Mouse (Mus musculus) hindbrain, embryonic 15.5 days (tissue): Measurements from ENCODE around the gene Pxmp2. TPM values are rescaled to one million over a fixed set of nuclear protein-coding genes. Genes with fewer than 3 reads are reported as not detected.

Experiments used
- ATAC-seq: fragments of 200-750 bp; cut with Nextera tagmentation; 2 replicates; pipeline ENCODE4 v1.8.0; 2017; ENCODE audit warnings: low read depth, moderate number of reproducible peaks, moderate TSS enrichment; ENCODE audit not compliant: low FRiP score
- H3K27ac ChIP-seq: fragments of 300-500 bp; sonication (generic); replicated peaks from 2 replicates; pipeline ENCODE4 v1.5.1; 2015; ENCODE audit warnings: mild to moderate bottlenecking, inconsistent platforms
- H3K27me3 ChIP-seq: fragments of 300-500 bp; sonication (generic); 2 replicates; pipeline ENCODE4 v1.6.1; 2015; ENCODE audit warnings: control low read depth, inconsistent platforms
- H3K36me3 ChIP-seq: fragments of 300-500 bp; sonication (generic); 2 replicates; pipeline ENCODE4 v1.6.1; 2015; ENCODE audit warnings: control low read depth, inconsistent platforms
- H3K4me1 ChIP-seq: fragments of 300-500 bp; sonication (generic); replicated peaks from 2 replicates; pipeline ENCODE4 v1.6.1; 2015; ENCODE audit warnings: control low read depth, inconsistent platforms
- H3K4me2 ChIP-seq: fragments of 300-500 bp; sonication (generic); 2 replicates; pipeline ENCODE4 v1.6.1; 2015; ENCODE audit warnings: moderate library complexity, mild to moderate bottlenecking, inconsistent platforms
- H3K4me3 ChIP-seq: fragments of 300-500 bp; sonication (generic); 2 replicates; pipeline ENCODE4 v1.5.1; 2015; ENCODE audit warnings: mild to moderate bottlenecking, inconsistent platforms
- H3K9ac ChIP-seq: fragments of 300-500 bp; sonication (generic); 2 replicates; pipeline ENCODE4 v1.6.1; 2015; ENCODE audit warnings: inconsistent platforms
- H3K9me3 ChIP-seq: fragments of 300-500 bp; sonication (generic); 2 replicates; pipeline ENCODE4 v1.6.1; 2016; ENCODE audit warnings: control low read depth, inconsistent platforms
- WGBS: fragments of 180-500 bp; shearing (Covaris S2); methylation state at CpG from one replicate; pipeline ENCODE4 v1.1.7; 2015; 5-methylcytosine and 5-hydroxymethylcytosine counted together
- polyA plus RNA-seq: library from polyadenylated mRNA; unstranded; fragments of >200 nt; fragmentation: Nextera tagmentation; extraction: Ambion mirVana; gene quantifications from 2 replicates; pipeline ENCODE4 v1.2.1, GENCODE M21; 2015

Pxmp2 gene
- 11.9 TPM in 2 replicates for polyA plus RNA-seq

GRCm38 (mm10) chr5:110285770-110286445 is at the start of gene Pxmp2, which contains the start of gene Pole:
Pxmp2 (minus strand) TSS chr5:110286186.
Pole (plus strand) TSS chr5:110286306.
- under 1% methylated on average over 60 of the region's 64 CpGs for WGBS
- H3K4me3 ChIP-seq: peak within 1 kb of the TSS; percentile 69
- H3K9ac ChIP-seq: peak within 1 kb of the TSS; percentile 59
- ATAC-seq: peak; percentile 98
- no peaks in the 10 kb centered on the region for H3K9me3 ChIP-seq
- H3K27ac ChIP-seq: no peak within 1 kb of the TSS
- peak within 1 kb of the TSS; percentile 86 for H3K4me2 ChIP-seq
- no peaks in the 10 kb centered on the region; the same call in 1 of the 2 replicates for H3K27me3 ChIP-seq
- H3K4me1 ChIP-seq: peaks cover 16% of the 10 kb centered on the region
- 0 out of 2 replicates have a peak, but pooled peaks cover 2% of the 10 kb centered on the region for H3K36me3 ChIP-seq

- H3K9ac ChIP-seq: no peak overlapping the region
- no peaks in the 10 kb centered on the region for H3K4me1 ChIP-seq
- 97% methylated on average over 3 of the region's 3 CpGs for WGBS
- ATAC-seq: no peak
- H3K4me2 ChIP-seq: no peak overlapping the region
- no peak overlapping the region for H3K27ac ChIP-seq
- H3K4me3 ChIP-seq: no peak overlapping the region
- H3K9me3 ChIP-seq: no peaks in the 10 kb centered on the region
- H3K36me3 ChIP-seq: 0 out of 2 replicates have a peak, but pooled peaks cover 12% of the 10 kb centered on the region
- H3K27me3 ChIP-seq: no peaks in the 10 kb centered on the region
Observed at GRCm38 (mm10) chr5:110330508-110330907, 44.5 kb upstream of the Pxmp2 start.

GRCm38 (mm10) chr5:110313127-110313526 is 27.1 kb upstream of the Pxmp2 start:
- Histone ChIP-seq H3K4me3 (no peak overlapping the region), H3K36me3 (peaks cover 10% of the 10 kb centered on the region), H3K27me3 (no peaks in the 10 kb centered on the region), H3K9ac (no peak overlapping the region), H3K4me1 (no peaks in the 10 kb centered on the region), H3K4me2 (no peak overlapping the region), H3K27ac (no peak overlapping the region), H3K9me3 (no peaks in the 10 kb centered on the region)
- no peak for ATAC-seq
- 96% methylated on average over 3 of the region's 3 CpGs for WGBS

- no peak for ATAC-seq
- no peaks in the 10 kb centered on the region for H3K4me1 ChIP-seq
- 92% methylated on average over 7 of the region's 7 CpGs for WGBS
- no peak overlapping the region for H3K4me2 ChIP-seq
- no peaks in the 10 kb centered on the region for H3K9me3 ChIP-seq
- H3K27ac ChIP-seq: no peak overlapping the region
- no peaks in the 10 kb centered on the region for H3K27me3 ChIP-seq
- peaks cover 12% of the 10 kb centered on the region for H3K36me3 ChIP-seq
- H3K4me3 ChIP-seq: no peak overlapping the region
- H3K9ac ChIP-seq: no peak overlapping the region
Observed at GRCm38 (mm10) chr5:110308861-110309260, 22.9 kb upstream of the Pxmp2 start.

- H3K4me1 ChIP-seq: no peaks in the 10 kb centered on the region
- no peak overlapping the region for H3K27ac ChIP-seq
- peaks cover 16% of the 10 kb centered on the region; the same call in 1 of the 2 replicates for H3K36me3 ChIP-seq
- no peaks in the 10 kb centered on the region for H3K27me3 ChIP-seq
- no peak overlapping the region for H3K4me3 ChIP-seq
- WGBS: 96% methylated on average over 2 of the region's 2 CpGs
- H3K9ac ChIP-seq: no peak overlapping the region
- H3K9me3 ChIP-seq: no peaks in the 10 kb centered on the region
- no peak overlapping the region for H3K4me2 ChIP-seq
- no peak for ATAC-seq
Observed at GRCm38 (mm10) chr5:110300591-110300990, 14.6 kb upstream of the Pxmp2 start.

- 100% methylated on average over 1 of the region's 1 CpGs for WGBS
- Histone ChIP-seq H3K9me3 (no peaks in the 10 kb centered on the region), H3K4me3 (no peak overlapping the region), H3K36me3 (peaks cover 10% of the 10 kb centered on the region; the same call in 1 of the 2 replicates), H3K27ac (no peak overlapping the region), H3K9ac (no peak overlapping the region), H3K4me1 (no peaks in the 10 kb centered on the region), H3K27me3 (no peaks in the 10 kb centered on the region), H3K4me2 (no peak overlapping the region)
- no peak for ATAC-seq
Observed at GRCm38 (mm10) chr5:110296637-110297036, 10.7 kb upstream of the Pxmp2 start.

- Histone ChIP-seq H3K27ac (no peak overlapping the region), H3K36me3 (peaks cover 13% of the 10 kb centered on the region; the same call in 1 of the 2 replicates), H3K27me3 (no peaks in the 10 kb centered on the region), H3K4me2 (no peak overlapping the region), H3K4me3 (no peak overlapping the region), H3K9me3 (no peaks in the 10 kb centered on the region), H3K9ac (no peak overlapping the region), H3K4me1 (peaks cover 5% of the 10 kb centered on the region; the same call in 1 of the 2 replicates)
- ATAC-seq: no peak
- 93% methylated on average over 1 of the region's 1 CpGs for WGBS
Observed at GRCm38 (mm10) chr5:110291649-110292048, 5.7 kb upstream of the Pxmp2 start.

- H3K27ac ChIP-seq: no peak overlapping the region
- no peaks in the 10 kb centered on the region for H3K9me3 ChIP-seq
- WGBS: 80% methylated on average over 2 of the region's 2 CpGs
- ATAC-seq: no peak
- H3K4me2 ChIP-seq: peak overlapping the region; percentile 86
- no peak overlapping the region for H3K9ac ChIP-seq
- peak overlapping the region; percentile 69 for H3K4me3 ChIP-seq
- H3K4me1 ChIP-seq: peaks cover 16% of the 10 kb centered on the region
- H3K27me3 ChIP-seq: no peaks in the 10 kb centered on the region; the same call in 1 of the 2 replicates
- H3K36me3 ChIP-seq: peaks cover 8% of the 10 kb centered on the region; the same call in 1 of the 2 replicates
Observed at GRCm38 (mm10) chr5:110287084-110287475, 1.1 kb upstream of the Pxmp2 start.

- 4% methylated on average over 31 of the region's 31 CpGs for WGBS
- no peaks in the 10 kb centered on the region; the same call in 1 of the 2 replicates for H3K27me3 ChIP-seq
- H3K36me3 ChIP-seq: peaks cover 7% of the 10 kb centered on the region; the same call in 1 of the 2 replicates
- ATAC-seq: no peak; the same call in 1 of the 2 replicates
- peak overlapping the region; percentile 86 for H3K4me2 ChIP-seq
- no peaks in the 10 kb centered on the region for H3K9me3 ChIP-seq
- no peak overlapping the region for H3K27ac ChIP-seq
- peaks cover 16% of the 10 kb centered on the region for H3K4me1 ChIP-seq
- H3K9ac ChIP-seq: peak overlapping the region; percentile 59
- H3K4me3 ChIP-seq: peak overlapping the region; percentile 69
Observed at GRCm38 (mm10) chr5:110286446-110287083, 579 bp upstream of the Pxmp2 start.

GRCm38 (mm10) chr5:110285156-110285555 is 830 bp downstream of the Pxmp2 start:
- Histone ChIP-seq H3K4me1 (peaks cover 16% of the 10 kb centered on the region), H3K36me3 (no peaks in the 10 kb centered on the region), H3K4me2 (peak overlapping the region; percentile 86), H3K4me3 (peak overlapping the region; percentile 69), H3K27me3 (no peaks in the 10 kb centered on the region; the same call in 1 of the 2 replicates), H3K9me3 (no peaks in the 10 kb centered on the region), H3K9ac (no peak overlapping the region), H3K27ac (no peak overlapping the region)
- no peak for ATAC-seq
- WGBS: 13% methylated on average over 15 of the region's 15 CpGs

GRCm38 (mm10) chr5:110284536-110284935 is 1.4 kb downstream of the Pxmp2 start:
- no peak for ATAC-seq
- no peak overlapping the region for H3K4me3 ChIP-seq
- no peaks in the 10 kb centered on the region for H3K36me3 ChIP-seq
- no peak overlapping the region for H3K9ac ChIP-seq
- H3K27me3 ChIP-seq: no peaks in the 10 kb centered on the region; the same call in 1 of the 2 replicates
- no peak overlapping the region for H3K4me2 ChIP-seq
- no peaks in the 10 kb centered on the region for H3K9me3 ChIP-seq
- peaks cover 16% of the 10 kb centered on the region for H3K4me1 ChIP-seq
- WGBS: 18% methylated on average over 4 of the region's 4 CpGs
- no peak overlapping the region for H3K27ac ChIP-seq

- Histone ChIP-seq H3K27me3 (no peaks in the 10 kb centered on the region; the same call in 1 of the 2 replicates), H3K9ac (no peak overlapping the region), H3K36me3 (no peaks in the 10 kb centered on the region), H3K27ac (no peak overlapping the region), H3K9me3 (no peaks in the 10 kb centered on the region), H3K4me1 (peaks cover 15% of the 10 kb centered on the region), H3K4me2 (no peak overlapping the region), H3K4me3 (no peak overlapping the region)
- WGBS: 79% methylated on average over 2 of the region's 2 CpGs
- no peak for ATAC-seq
Observed at GRCm38 (mm10) chr5:110281984-110282383, 4.0 kb downstream of the Pxmp2 start.
